Mouse (Mus musculus): ENCODE data around the gene Elk4. TPM values are rescaled to one million over a fixed set of nuclear protein-coding genes. Genes with fewer than 3 reads are reported as not detected.

The Elk4 gene
- total RNA-seq, 4 experiments from 2014 or later = 80.0 to 96.0 (median 85.7) TPM

DNA sequence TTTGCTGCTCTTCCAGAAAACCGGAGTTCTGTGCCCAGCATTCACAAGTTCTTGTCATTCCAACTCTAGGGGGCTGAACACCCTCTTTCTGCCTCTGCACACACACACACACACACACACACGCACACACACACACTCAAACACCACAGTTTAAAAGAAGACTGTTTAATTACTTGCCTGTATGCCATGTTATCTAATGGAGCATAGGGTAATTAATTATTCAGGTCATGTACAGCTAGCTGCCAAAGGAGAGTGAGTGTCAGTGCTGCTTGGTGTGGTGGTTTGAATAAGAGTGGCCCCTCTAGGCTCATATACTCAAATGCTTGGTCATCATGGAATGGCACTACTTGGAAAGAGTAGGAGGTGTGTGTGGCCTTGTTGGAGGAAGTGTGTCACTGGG lies 23.6 kb upstream of the Elk4 start:
- no peak for DNase-seq (ENCODE audit: low spot score in 2 of 2)

DNA sequence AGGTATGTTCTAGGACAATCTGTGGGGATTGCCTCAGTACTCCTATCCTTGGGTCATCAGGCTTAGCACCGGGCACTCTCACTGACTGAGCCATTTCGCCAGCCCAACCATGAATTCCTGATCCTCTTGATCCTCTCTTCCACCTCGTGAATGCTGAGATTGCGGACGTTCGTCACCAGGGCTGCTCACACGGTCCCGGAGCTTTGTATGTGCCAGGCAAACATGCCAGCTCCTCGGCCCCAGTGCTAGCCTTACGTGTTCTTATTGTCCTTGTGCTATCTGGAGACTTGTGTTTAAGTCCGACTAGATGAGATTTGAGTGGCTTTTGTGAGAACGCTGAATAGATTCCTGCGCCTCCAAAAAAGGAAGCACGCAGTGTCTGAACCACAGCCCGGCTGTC lies 20.0 kb upstream of the Elk4 start:
- DNase-seq (ENCODE audit: low spot score in 2 of 2) = no peak

DNA sequence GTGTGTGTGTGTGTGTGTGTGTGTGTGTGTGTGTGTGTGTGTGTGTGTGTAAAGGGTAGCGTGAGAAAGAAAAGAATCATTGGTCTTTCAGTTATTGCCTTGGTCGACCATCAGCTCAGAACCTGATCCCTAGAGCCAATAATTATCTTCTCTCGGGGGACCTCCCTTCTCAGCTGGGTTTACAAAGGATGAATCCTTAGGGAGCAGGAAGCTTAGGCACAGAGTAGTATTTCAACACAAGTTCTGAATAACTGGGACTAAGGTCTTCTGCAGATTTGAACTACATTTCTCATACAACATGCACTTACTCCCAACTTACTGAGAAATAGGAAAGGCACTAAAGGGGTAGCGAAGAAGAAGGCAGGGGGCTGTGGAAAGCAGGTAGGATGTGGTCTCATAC lies 17.9 kb upstream of the Elk4 start:
- no peak for DNase-seq (ENCODE audit: low spot score in 2 of 2)

DNA sequence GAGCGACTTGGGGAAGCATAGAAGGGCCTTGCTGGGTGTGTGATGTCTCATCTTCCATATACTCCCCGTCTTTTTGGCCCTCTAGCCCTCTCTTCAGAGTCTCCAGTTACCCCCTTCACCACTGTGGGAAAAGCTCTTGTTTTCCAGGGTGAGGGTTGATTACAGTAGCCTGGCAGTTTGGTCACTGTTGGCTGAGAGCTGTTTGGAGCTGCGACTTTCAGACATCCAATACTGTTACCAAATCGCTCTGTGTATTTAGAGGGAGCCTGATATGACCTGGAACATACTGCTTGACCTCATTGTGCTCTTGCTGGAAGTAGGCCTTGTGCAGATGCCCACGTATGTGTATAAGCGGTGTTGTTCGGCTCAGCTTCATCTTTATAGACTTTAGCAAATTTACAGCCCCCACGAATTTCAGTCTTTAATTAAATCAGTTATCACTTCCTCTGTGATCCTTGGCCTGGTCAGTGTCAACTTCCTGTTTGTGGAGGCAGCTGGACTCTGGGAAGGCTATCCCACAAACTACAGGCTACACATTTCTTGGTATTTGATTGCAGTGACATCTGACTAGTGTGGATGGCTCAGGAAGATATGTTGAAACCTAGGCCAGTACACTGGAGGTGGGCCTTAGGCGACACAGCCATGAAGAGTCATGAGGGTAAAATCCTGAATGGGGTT lies 17.2 kb upstream of the Elk4 start:
- DNase-seq (ENCODE audit: low spot score in 2 of 2) = no peak

DNA sequence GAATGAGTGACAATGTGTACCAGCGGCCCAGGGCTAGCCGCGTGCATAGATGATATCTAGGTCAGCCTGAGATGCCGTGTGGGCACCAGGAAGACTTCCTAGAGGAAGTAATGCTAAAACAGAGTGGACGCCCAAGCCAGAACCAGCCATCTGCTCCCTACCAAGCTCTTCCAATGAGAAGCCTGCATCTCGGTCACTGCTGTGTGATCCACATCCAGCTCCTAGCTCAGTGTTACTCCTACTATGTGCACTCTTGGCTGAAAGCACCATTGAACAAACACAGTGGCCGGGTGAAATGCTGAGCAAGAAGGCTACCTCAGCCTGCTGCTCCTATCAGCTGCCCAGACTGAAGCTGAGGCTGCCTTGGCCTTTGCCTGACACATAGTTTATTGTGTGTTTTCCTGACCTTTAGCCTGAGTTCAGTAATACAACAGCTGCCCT lies 14.8 kb upstream of the Elk4 start:
- no peak for DNase-seq (ENCODE audit: low spot score in 2 of 2)

DNA sequence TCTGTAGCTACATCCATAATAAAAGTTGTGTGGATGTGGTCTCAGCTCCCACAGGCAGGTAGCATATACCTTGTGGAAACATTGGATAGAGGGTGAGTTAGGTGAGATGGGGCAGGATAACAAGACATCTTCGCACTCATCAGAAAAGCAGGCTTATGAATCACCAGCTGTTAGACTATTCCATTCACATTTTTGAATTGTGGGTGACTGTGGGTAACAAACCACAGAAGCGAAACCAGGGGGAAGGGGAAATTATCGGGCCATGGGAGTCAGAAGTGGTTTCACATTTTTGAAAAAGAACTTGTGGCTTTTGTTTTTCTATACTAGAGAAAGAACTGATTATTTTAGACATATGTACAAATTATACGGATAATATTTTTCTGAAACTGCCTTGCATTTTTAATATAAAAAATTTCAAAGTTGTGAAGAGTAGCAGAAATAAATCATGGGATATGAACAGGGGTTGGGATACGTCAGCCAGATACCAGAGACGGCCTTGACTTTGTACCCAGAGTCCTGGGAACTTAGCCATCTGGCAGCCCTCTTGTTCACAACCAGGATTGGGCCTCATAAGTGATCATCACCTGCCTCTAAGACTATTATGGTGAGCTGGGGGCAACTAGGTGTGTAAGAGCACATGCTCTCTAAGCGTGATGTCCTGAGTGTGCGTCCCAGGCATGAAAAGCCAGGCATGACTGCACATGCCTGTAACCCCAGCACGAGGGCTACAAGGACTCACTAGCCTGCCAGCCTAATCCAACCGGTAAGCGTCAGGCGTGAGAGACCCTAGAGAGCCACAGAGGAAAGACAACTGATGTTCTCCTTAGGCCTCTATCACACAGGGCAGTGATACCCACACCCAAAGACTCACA lies 14.0 kb upstream of the Elk4 start:
- peak; percentile 50 to 69 for DNase-seq (ENCODE audit: low spot score in 2 of 2)

DNA sequence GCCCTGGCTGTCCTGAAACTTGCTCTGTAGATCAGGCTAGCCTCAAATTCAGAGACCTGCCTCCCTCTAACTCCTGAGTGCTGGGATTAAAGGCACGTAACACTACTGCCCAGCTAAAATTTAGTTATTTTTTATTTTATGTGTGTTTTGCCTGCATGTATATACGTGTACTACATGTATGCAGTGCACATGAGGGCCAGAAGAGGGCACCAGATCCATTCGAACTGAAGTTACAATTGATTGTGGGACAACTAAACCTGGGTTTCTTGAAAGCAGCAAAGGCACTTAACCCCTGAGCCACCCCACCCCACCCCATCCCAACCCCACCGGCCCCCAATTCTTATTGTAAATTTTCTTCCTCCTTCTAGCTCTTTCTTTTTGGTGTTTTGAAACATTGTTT lies 12.3 kb upstream of the Elk4 start:
- DNase-seq (ENCODE audit: low spot score in 2 of 2) = peak; percentile 36 to 43

DNA sequence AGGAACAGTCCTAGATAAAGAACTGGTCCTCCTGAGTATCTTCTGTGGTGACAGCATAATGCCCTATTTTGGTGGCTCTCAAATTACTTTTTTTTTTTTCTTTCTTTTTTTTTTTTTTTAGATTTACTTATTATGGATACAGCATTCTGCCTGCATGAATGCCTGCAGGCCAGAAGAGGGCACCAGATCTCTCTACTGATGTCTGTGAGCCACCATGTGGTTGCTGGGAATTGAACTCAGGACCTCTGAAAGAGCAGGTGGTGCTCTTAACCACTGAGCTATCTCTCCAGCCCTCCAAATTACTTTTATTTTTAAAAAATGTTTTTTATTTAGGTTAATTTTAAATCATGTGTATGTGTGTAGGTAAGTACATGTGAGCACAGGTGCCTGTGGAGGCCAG lies 6.9 kb upstream of the Elk4 start:
- DNase-seq (ENCODE audit: low spot score in 2 of 2) = no peak

DNA sequence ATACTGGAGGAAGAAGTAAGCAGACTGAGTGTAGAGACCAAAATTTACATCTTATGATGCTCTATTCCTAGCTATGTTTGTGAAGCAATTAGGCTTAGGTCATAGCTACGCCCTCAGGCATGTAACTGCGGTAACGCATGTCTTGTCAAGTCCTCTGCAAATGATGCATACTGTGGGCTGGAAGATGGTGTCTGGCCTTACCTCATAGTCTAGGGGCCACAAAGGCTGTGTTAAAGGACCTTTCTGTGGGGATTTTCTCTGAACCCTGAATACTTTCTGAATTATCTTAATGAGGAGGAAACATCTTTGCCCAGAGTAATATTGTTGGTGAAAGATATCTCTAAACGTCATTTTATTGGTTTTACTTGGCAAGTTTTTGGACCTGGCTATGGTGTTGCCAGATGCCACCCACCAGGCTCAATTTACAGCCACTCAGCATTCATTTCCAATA lies 5.5 kb upstream of the Elk4 start:
- DNase-seq (ENCODE audit: low spot score in 2 of 2) = no peak

DNA sequence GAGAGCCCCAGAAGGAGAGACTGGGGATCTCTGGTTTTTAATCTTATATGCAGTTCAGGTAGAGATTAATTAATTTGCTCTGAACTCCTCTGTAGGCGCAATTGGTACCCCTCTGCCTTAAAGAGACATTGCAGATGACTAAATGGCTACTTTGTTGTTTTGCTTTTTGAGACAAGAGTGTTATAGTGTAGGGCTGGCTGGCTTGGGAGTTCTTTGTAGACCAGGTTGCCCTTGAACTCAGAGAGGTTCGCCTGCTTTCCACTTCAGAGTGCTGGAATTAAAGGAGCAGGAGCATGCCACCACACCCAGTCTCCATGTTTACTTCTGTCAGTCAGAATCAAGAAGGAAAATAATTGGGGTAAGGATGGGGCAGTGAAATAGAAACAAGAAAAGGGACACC lies 4.3 kb upstream of the Elk4 start:
- no peak for DNase-seq (ENCODE audit: low spot score in 2 of 2)

DNA sequence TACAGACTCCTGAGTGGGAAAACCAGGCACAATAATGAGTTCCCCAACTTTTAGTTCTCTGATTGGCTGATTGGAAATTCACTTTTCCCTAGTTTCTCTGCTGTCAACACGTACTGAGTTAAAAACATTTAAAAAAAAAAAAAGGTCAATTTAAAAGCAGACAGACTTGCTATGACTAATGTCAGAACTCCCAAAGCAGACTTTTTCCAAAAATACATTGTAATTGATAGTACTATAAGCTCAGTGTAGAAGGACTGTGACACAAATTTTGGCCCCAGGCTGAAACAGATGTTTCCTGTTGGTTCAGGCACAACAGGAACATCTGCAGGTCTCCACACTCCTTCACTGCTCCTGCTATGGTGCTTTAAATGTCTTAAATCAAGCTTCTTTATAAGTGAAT lies 3.6 kb upstream of the Elk4 start:
- DNase-seq (ENCODE audit: low spot score in 2 of 2) = no peak

DNA sequence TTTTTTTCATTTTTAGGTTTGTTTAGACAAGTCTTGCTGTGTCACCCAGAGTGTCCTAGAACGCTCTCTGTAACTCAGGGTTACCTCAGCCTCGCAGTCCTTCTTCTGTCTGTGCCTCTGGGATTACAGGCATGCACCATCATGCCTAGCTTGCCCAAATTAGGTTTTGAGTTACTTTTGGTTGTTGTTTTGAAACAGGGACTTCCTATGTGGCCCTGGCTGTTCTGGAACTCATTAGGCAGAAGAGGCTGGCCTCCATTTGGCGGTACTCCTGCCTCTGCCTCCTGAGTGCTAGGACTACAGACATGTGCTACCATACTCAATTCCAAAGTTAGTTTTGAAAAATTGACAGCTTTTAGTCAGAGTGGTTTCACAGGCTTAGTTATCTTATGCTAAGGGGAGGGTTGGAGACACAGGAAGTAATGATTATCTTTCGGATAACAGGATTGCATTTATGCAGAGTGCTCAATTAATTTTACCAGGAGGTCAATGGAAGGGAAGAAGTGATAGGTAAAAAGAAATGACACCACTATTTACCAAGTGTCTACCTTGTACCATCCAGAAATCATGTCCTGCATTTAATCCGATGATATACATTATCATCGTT lies 2.7 kb upstream of the Elk4 start:
- DNase-seq (ENCODE audit: low spot score in 2 of 2) = no peak

DNA sequence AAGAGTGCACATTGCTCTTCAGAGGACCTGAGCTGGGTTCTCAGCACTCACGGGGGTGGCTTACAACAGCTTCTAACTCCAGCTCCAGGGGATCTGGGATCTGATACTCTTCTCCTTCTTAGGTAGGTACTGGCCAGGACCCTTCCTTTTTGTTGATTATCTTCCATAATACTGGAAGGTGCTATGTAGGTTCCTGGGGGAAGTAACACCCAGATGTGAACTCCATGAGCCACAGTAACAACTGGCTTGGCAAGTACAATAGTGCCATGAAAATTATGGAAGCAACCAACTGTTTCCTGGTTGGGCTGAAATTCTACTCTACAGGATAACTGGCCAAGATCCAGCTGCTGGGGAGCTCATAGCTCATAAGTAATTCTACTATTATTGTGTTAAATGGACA lies 1.9 kb upstream of the Elk4 start:
- no peak for DNase-seq (ENCODE audit: low spot score in 2 of 2)

DNA sequence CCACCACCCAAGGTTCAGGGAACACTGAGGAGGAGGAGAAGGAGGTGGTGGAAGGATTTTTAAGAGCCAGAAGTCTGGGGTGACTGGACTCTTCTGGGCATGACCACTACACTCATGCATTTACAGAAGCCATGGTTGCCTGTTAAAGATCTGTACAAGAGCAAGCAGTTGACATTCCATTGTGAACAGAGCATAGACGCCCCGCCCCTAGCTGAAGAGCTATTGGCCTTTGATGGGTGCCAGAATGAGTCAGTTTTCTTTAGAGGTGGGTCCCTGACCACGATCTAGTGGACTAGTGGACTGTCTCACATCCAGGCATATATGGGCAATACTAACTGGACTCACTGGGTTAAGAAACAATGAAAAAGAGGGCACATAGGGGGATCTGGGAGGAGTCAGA lies 1.4 kb upstream of the Elk4 start:
- DNase-seq (ENCODE audit: low spot score in 2 of 2) = no peak

DNA sequence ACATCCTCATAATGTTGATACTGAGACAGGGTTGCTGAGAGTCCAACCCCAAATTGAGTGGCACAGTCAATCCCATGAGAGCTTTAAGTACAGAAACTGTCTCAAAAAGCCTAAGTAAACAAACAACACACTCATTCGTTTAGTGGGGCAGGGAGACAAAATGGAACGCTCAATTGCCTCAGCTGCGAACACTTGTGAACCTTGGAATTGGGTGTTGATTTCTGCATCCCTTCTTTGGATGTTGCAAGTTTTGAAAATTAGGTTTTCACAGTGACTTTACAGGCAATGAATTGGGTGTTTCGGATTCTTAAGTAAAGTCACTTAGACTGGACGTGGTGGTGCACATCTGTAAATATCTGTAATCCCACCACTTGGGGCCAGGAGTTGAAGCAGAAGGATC lies 686 bp upstream of the Elk4 start:
- no peak for DNase-seq (ENCODE audit: low spot score in 2 of 2)

DNA sequence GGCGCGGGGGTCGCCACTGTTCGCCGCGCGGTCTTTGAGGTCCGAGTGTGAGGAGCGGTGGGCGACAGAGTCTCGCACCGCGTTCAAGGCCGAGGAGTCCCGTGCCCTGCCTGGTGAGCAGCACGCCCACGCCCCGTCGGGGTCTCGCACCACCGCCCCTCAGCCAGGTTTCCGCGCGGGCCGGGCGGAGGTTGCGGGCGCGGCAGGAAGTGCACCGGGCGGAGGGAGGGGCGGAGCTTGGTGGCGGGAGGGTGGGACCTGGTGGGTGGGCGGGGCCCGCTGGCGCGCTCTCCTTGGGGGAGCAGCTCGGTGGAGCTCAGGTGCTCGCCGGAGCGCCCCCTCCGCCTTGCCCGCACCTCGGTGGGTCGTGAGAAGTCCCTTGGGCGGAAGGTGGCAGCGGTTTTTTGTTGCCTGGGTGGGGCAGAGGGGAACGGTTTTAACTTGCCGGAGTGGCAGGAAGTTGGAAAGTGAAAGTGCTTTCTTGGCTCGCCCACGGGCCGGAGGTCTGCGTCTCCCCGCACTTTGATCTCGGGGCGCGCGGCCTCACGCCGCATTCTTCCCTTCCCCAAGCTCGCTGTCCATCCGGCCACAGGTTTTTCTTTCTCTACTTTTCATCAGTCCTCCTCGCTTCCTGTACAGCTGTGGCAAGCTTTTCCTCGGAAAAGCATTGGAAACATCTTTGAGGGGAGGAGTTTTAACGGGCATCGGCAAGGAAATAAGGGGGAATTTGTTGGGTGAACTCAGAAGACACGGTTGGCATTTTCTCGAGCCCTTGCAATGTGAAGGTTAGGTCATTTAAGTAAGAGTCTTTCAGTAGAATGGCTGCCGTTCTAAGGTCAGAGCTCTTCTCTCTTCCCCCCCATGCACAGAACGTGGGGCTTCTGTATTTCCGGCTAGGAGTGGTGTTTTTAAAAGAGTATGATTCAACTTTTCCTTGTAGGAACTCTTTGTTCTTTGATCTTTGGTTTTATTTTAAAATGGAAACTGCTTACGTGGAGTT lies 721 bp downstream of the Elk4 start:
- peak; percentile 71 to 73 for DNase-seq (ENCODE audit: low spot score in 2 of 2)

DNA sequence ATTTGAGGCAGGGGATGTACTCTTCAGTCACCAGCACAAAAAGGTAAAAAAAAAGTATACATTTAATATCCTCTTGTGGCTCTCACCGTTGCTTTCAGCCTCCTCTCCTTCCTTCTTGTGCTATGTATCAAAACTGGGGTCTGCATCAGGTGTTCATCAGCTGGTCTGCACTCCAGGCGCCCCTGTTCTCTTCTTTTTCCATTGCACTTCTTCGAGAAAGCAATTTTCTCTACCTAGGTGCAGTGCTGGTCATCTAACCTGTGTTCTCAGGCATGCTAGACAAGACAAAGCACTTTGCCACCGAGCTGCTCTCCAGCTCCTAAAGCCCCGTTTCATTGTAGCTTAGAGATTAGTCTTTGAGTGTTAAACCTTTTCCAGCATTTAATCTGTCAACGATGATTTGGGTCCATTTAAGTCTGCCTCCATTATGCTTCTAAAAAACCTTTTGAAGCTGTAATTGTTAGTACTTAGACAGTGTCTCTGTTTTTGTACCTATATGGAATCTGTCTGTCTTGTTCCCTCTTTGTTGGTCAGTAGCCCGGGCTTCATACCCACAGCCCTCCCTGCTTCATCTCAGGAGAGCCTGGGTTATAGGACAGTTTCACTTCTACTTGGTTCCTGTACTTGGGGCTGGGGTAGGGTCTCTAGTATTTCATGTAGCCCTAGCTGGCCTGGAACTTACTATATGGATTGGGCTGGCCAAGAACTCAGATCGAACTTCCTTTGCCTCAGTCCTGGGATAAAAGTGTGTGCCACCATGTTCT lies 1.7 kb downstream of the Elk4 start:
- no peak for DNase-seq (ENCODE audit: low spot score in 2 of 2)

DNA sequence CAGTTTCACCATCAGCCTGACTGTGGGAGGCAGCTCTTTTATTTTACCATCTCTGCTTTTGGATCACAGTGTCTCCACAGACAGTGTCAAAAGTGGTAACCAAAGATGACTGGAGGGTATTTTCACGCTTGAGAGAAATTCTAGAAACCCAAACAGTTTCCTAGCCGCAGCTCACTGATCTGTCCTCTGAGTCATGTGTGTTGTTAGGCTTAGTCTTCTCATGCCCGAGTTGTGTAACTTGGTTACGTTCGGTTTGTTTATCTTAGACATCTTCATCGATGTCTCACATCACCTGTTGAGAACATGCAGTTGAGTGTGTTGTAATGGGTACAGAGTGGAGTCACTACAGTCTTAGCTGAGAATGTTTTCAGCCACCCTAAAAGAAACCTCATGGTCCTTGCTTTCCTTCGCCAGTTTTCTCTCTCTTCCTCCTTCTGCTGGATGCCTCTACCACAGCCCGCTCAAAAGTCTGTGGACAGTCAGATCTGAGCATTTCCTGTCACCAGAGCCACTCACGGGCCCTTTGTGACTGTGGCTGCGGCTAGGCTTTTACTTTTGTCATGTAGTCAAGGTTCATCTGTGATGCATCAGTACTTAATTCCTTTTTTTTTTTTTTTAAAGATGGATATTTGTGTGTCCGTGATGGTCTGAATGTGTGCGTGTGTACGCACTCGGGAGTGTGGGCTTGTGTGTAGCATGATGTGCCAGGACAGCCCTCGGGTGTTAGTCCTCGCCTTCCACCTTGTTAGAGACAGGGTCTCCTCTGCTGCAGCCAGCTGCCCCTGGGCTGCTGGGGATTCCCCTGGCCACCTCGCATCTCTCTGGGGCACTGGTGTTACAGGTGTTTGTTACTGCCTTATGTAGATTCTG lies 3.5 kb downstream of the Elk4 start:
- DNase-seq (ENCODE audit: low spot score in 2 of 2) = no peak

DNA sequence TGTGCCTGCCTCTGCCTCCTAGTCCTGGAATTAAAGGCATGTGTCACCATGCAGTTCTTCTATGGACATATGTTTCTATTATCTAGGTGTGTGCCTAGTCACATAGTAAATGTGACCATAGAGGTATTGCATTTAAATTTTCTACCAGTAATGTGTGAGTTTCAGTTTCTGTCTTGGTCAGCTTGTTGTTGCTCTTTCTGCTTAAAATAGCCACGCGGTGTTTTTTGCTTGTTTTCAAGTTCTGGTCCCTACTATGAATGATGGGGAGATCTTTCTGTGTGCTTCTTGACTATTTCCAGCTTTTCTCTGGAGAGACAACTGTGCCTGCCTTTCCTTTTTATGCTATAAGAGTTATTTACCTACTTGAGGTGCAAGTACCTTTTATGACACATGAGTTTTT lies 4.4 kb downstream of the Elk4 start:
- no peak for DNase-seq (ENCODE audit: low spot score in 2 of 2)

All from gastrocnemius, adult 8-10 months (tissue).